Mouse (Mus musculus) C2C12 (cell line): ENCODE results near the gene Pdss2.

Source experiments
- CEBPB ChIP-seq: IDR thresholded peaks from one replicate; pipeline ENCODE4 v1.6.1; 2011; ENCODE audit warnings: low read depth, mild to moderate bottlenecking, control low read depth, moderate library complexity
- CTCF ChIP-seq: IDR thresholded peaks from one replicate; pipeline ENCODE4 v1.5.1; 2011; ENCODE audit not compliant: control insufficient read depth, insufficient read depth, insufficient read length
- FOSL1 ChIP-seq: IDR thresholded peaks from one replicate; pipeline ENCODE4 v1.8.0; 2011; ENCODE audit warnings: mild to moderate bottlenecking, low read length; ENCODE audit not compliant: poor library complexity, insufficient read depth, severe bottlenecking
- MAX ChIP-seq: IDR thresholded peaks from one replicate; pipeline ENCODE4 v1.6.1; 2011; ENCODE audit warnings: mild to moderate bottlenecking, control low read depth
- MYOD1 ChIP-seq: IDR thresholded peaks from one replicate; pipeline ENCODE4 v1.6.1; 2011; ENCODE audit warnings: low read depth; ENCODE audit not compliant: control insufficient read depth, insufficient read length
- MYOG ChIP-seq: IDR thresholded peaks from one replicate; pipeline ENCODE4 v1.6.1; 2011; ENCODE audit not compliant: control insufficient read depth, insufficient read length; ENCODE audit errors: extremely low read depth
- USF1 ChIP-seq: IDR thresholded peaks from one replicate; pipeline ENCODE4 v1.6.1; 2011; ENCODE audit warnings: low read depth, mild to moderate bottlenecking, control low read depth, moderate library complexity

GRCm38 (mm10) chr10:43242215-43242614 is 20.9 kb downstream of the Pdss2 start:
- TF ChIP-seq USF1 (no peak), CTCF (no peak), MAX (no peak), MYOG (no peak), FOSL1 (no peak), CEBPB (no peak), MYOD1 (no peak)
